Mouse (Mus musculus): Measurements from ENCODE around the gene Tmem11. TPM values are rescaled to one million over a fixed set of nuclear protein-coding genes. Genes with fewer than 3 reads are reported as not detected.

Gene Tmem11
- total and polyA plus RNA-seq, 2 experiments = 19.8 to 67.8 TPM

- H3K27me3 ChIP-seq (ENCODE audit: control insufficient read depth, insufficient read depth, low read length) = no peaks in the 10 kb centered on the region
Measured at GRCm38 (mm10) chr11:60861993-60862392, 17.1 kb downstream of the Tmem11 start.

GRCm38 (mm10) chr11:60856587-60856986 is 22.5 kb downstream of the Tmem11 start:
- Histone ChIP-seq H3K27ac (replicated peaks; ENCODE audit: insufficient read depth, low read depth, low read length) (no peak overlapping the region), H3K79me2 (ENCODE audit: control insufficient read depth, insufficient read depth, low read length) (no peaks in the 10 kb centered on the region), H3K4me3 (ENCODE audit: insufficient read depth, low read depth, low read length) (no peak overlapping the region), H3K4me1 (ENCODE audit: control insufficient read depth, insufficient read depth, low read length) (no peaks in the 10 kb centered on the region), H3K36me3 (ENCODE audit: control insufficient read depth, insufficient read depth, low read length) (peaks cover 5% of the 10 kb centered on the region; the same call in 1 of the 2 replicates), H3K27me3 (ENCODE audit: control insufficient read depth, insufficient read depth, low read length) (no peaks in the 10 kb centered on the region), H3K9ac (ENCODE audit: low read depth, low read length) (no peak overlapping the region)
- WGBS = 80% methylated on average over 3 of the region's 3 CpGs
- DNase-seq (ENCODE audit: extremely low read depth, low read depth, low spot score) = no peak
- TF ChIP-seq CTCF (IDR thresholded peaks at IDR 0.05; ENCODE audit: low read depth, low read length) (no peak), POLR2A (IDR thresholded peaks at IDR 0.05; ENCODE audit: extremely low read depth, insufficient read depth, low read length) (no peak)

More at GRCm38 (mm10) chr11:60861993-60862392, 17.1 kb downstream of the Tmem11 start:
- WGBS = 43% methylated on average over 3 of the region's 3 CpGs
- Histone ChIP-seq H3K9ac (ENCODE audit: low read depth, low read length) (no peak overlapping the region), H3K36me3 (ENCODE audit: control insufficient read depth, insufficient read depth, low read length) (peaks cover 5% of the 10 kb centered on the region; the same call in 1 of the 2 replicates), H3K27ac (replicated peaks; ENCODE audit: insufficient read depth, low read depth, low read length) (peak overlapping the region; percentile 17; the same call in 1 of the 2 replicates), H3K4me1 (ENCODE audit: control insufficient read depth, insufficient read depth, low read length) (peaks cover 27% of the 10 kb centered on the region), H3K79me2 (ENCODE audit: control insufficient read depth, insufficient read depth, low read length) (peaks cover 22% of the 10 kb centered on the region), H3K4me3 (ENCODE audit: insufficient read depth, low read depth, low read length) (no peak overlapping the region)
- peak; percentile 78 for DNase-seq (ENCODE audit: extremely low read depth, low read depth, low spot score)
- TF ChIP-seq POLR2A (IDR thresholded peaks at IDR 0.05; ENCODE audit: extremely low read depth, insufficient read depth, low read length) = no peak
- TF ChIP-seq CTCF (IDR thresholded peaks at IDR 0.05; ENCODE audit: low read depth, low read length) = no peak

- H3K36me3 ChIP-seq (ENCODE audit: control insufficient read depth, insufficient read depth, low read length) = no peaks in the 10 kb centered on the region
- DNase-seq (ENCODE audit: extremely low read depth, low read depth, low spot score) = peak; percentile 84
- 0 out of 2 replicates have a peak overlapping the region, but pooled peaks have one; percentile 8 for H3K9ac ChIP-seq (ENCODE audit: low read depth, low read length)
- no peak overlapping the region for H3K4me3 ChIP-seq (ENCODE audit: insufficient read depth, low read depth, low read length)
- H3K79me2 ChIP-seq (ENCODE audit: control insufficient read depth, insufficient read depth, low read length) = no peaks in the 10 kb centered on the region; the same call in 1 of the 2 replicates
- no peaks in the 10 kb centered on the region for H3K27me3 ChIP-seq (ENCODE audit: control insufficient read depth, insufficient read depth, low read length)
- 37% methylated on average over 5 of the region's 5 CpGs for WGBS
- H3K27ac ChIP-seq (replicated peaks; ENCODE audit: insufficient read depth, low read depth, low read length) = peak overlapping the region; percentile 61
- TF ChIP-seq CTCF (IDR thresholded peaks at IDR 0.05; ENCODE audit: low read depth, low read length) (no peak), POLR2A (IDR thresholded peaks at IDR 0.05; ENCODE audit: extremely low read depth, insufficient read depth, low read length) (no peak)
- peaks cover 7% of the 10 kb centered on the region; the same call in 1 of the 2 replicates for H3K4me1 ChIP-seq (ENCODE audit: control insufficient read depth, insufficient read depth, low read length)
Measured at GRCm38 (mm10) chr11:60845415-60845814, 33.7 kb downstream of the Tmem11 start.

GRCm38 (mm10) chr11:60843412-60843811 is 35.7 kb downstream of the Tmem11 start:
- H3K9ac ChIP-seq (ENCODE audit: low read depth, low read length) = no peak overlapping the region
- no peak for DNase-seq (ENCODE audit: extremely low read depth, low read depth, low spot score)
- no peaks in the 10 kb centered on the region for H3K36me3 ChIP-seq (ENCODE audit: control insufficient read depth, insufficient read depth, low read length)
- H3K4me1 ChIP-seq (ENCODE audit: control insufficient read depth, insufficient read depth, low read length) = peaks cover 9% of the 10 kb centered on the region
- H3K27ac ChIP-seq (replicated peaks; ENCODE audit: insufficient read depth, low read depth, low read length) = no peak overlapping the region
- TF ChIP-seq CTCF (IDR thresholded peaks at IDR 0.05; ENCODE audit: low read depth, low read length) = no peak
- no peak for TF ChIP-seq POLR2A (IDR thresholded peaks at IDR 0.05; ENCODE audit: extremely low read depth, insufficient read depth, low read length)
- H3K27me3 ChIP-seq (ENCODE audit: control insufficient read depth, insufficient read depth, low read length) = no peaks in the 10 kb centered on the region
- no peaks in the 10 kb centered on the region; the same call in 1 of the 2 replicates for H3K79me2 ChIP-seq (ENCODE audit: control insufficient read depth, insufficient read depth, low read length)
- no peak overlapping the region for H3K4me3 ChIP-seq (ENCODE audit: insufficient read depth, low read depth, low read length)
- WGBS = 91% methylated on average over 5 of the region's 5 CpGs

- Histone ChIP-seq H3K79me2 (ENCODE audit: control insufficient read depth, insufficient read depth, low read length) (no peaks in the 10 kb centered on the region; the same call in 1 of the 2 replicates), H3K27ac (replicated peaks; ENCODE audit: insufficient read depth, low read depth, low read length) (no peak overlapping the region), H3K9ac (ENCODE audit: low read depth, low read length) (no peak overlapping the region), H3K4me1 (ENCODE audit: control insufficient read depth, insufficient read depth, low read length) (peaks cover 9% of the 10 kb centered on the region), H3K27me3 (ENCODE audit: control insufficient read depth, insufficient read depth, low read length) (no peaks in the 10 kb centered on the region), H3K4me3 (ENCODE audit: insufficient read depth, low read depth, low read length) (no peak overlapping the region), H3K36me3 (ENCODE audit: control insufficient read depth, insufficient read depth, low read length) (no peaks in the 10 kb centered on the region)
- no peak for DNase-seq (ENCODE audit: extremely low read depth, low read depth, low spot score)
- TF ChIP-seq CTCF (IDR thresholded peaks at IDR 0.05; ENCODE audit: low read depth, low read length) (no peak), POLR2A (IDR thresholded peaks at IDR 0.05; ENCODE audit: extremely low read depth, insufficient read depth, low read length) (no peak)
- 88% methylated on average over 12 of the region's 12 CpGs for WGBS
Measured at GRCm38 (mm10) chr11:60841467-60842200, 37.4 kb downstream of the Tmem11 start.

Measured in liver, adult 2 months (tissue).